Mouse (Mus musculus) inflammation-experienced regulatory T-cells, adult 16 weeks (primary cell): ENCODE results near the gene Lrwd1. TPM values are rescaled to one million over a fixed set of nuclear protein-coding genes. Genes with fewer than 3 reads are reported as not detected.

Experiments used
- polyA plus RNA-seq: library from polyadenylated mRNA; unstranded; fragments of 100-300 nt; shearing (Covaris generic); gene quantifications from one replicate; pipeline ENCODE4 v1.2.1, GENCODE M21; 2017

Gene Lrwd1
- 62.9 TPM for polyA plus RNA-seq

DNA sequence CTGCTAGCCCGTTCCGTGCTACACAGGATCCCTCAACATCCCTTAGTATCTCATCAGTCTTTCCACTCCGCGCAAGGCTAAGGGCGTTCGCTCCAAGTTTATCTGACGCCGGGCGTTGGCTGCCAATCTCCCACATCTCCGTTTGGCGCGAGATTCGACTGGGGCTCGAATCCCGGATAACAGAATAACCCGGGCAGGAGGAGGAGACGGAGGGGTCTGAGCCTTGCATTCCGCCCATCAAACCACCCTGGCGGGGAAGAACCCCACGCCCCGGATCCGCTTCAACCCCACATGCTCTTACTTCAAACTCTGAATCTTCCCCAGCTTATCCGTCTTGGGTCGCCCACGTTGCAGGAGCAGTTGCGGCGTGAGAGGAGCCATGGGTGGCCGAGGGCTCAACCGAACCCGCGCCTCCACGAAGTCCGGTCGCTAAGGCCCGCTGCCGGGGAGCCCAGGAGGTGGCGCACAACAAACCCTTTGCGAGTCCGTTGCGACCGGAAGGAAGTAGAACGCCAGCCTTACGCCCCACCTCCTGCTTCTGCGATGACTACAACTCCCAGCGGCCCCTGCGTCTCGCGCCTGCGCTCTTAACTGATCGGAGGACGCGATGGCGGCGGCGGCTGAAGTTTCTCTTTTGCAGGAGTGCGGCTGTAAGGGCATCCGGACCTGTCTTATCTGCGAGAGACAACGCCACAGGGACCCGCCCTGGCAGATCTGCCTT lies at the start of gene Lrwd1, which contains the start of gene Alkbh4:
Lrwd1 (minus strand) TSS at position 504 of the 721 bp plus-strand sequence.
Alkbh4 (plus strand) TSS at position 576 of the 721 bp plus-strand sequence.

DNA sequence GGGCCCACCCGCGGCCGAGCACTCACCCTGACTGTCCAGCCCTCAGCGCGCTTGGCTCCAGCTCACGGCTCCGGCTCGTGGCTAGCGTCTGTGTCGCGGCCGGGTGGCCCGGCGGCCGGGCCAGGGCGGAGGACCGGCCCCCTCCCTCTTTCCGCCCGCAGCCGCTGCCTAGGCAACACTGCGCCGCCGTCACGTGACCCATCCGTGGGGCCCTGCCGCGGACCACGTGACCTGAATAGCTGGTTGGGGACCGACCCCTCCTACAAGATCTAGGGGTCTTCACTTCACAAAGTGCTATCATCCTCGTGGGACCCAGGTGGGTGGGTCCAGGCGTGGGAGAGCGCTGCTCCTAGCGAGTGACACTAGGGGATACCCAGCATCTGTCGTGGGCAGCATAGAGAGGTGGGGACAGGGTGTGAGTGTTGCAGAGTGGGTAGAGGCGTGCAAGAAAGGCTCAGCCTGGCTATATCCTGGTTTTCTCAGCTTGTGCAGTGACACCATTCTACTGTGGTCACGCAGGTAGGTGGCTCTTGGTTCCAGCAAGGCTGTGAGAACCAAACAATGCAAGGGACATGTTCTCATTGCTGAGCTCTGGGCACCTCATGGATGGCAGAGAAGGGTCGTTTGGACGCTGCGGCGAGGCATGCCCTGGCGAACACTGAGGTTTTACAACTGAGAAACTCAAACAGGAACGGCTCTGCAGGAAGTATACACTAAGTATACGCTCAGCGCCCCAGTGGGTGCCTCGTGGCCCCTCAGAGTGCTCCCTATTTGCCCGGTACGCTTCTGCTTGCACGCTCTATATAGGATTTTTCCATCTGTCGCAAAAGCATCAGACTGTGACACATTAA lies 34.9 kb upstream of the Lrwd1 start, which contains the start of gene Orai2:
Orai2 (minus strand) TSS at position 202 of the 851 bp plus-strand sequence.

DNA sequence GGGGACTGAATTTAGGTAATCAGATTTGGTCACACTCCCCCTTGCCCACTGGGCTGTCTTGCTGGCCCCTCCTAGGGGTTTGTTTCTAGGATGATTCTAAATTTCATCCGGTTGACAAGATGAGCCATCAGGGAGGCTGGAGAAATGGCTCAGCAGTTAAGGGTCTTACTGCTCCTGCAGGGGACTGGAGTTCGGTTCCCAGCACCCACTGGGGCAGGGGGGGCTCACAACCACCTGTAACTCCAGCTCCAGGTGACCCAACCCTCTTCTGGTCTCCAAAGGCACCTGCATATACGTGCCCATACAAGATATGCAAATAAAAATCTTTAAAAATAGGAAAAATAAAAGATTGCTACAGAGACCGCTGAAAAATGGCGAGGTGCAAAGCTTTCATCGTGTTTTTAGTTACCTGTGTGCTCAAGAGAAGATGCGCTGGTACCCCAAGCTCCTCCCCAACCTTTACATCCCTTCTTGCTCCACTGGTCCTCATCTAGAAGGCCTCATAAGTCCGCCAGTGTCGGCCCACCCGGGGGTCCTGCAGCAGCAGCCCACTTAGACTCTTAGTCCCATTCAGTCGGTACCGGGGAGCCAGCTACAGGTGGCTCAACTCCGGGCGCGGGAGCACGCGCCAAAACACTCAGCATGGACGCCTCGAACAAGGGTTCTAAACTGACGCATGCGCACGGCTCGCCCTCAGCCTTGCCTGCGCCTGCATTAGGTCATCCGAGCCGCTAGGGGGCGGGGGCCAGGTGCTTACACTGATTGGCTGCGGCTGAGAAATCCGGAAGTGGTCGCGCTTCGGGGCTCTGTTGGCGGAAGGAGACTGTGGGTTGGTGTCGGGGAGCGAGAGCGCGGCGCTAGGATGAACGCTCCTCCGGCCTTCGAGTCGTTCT lies 19.7 kb downstream of the Lrwd1 start, which contains the start of gene Polr2j:
Polr2j (plus strand) TSS at position 741 of the 893 bp plus-strand sequence.

DNA sequence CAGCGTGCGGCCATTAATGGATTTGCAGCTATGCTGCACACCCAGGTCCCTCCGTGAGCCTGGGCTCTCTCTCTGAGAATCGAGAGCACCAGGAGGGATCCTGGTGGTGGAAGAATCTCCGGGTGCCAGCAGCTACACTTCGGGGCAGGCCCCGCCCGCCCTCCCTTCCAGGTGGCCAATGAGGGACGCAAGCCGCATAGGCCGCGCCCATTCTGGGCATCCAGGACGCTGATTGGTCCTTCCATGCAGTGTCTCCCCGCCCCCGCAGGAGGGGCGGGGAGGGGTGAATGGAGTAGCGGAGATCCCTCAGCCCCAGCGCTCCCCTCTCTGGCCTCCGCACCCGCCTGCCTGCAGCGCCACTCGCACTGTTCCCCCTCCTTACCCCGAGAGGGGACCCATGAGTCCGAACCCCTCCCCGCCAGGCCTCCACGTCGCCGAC lies 52.2 kb downstream of the Lrwd1 start, which contains the start of gene Rasa4:
Rasa4 (plus strand) TSS at position 248 of the 439 bp plus-strand sequence.

Other genes starting within 250 kb of the Lrwd1 start
- 1.6 TPM for gene Hspb1, start 248.2 kb downstream of the Lrwd1 start, polyA plus RNA-seq
- 65.2 TPM for gene Ywhag, start 201.5 kb downstream of the Lrwd1 start, polyA plus RNA-seq
- gene Ssc4d, start 161.5 kb downstream of the Lrwd1 start, polyA plus RNA-seq: 1.1 TPM
- not detected for gene Zp3, start 156.0 kb downstream of the Lrwd1 start, polyA plus RNA-seq
- 25.0 TPM for gene Dtx2, start 141.3 kb downstream of the Lrwd1 start, polyA plus RNA-seq
- gene Upk3b, start 97.6 kb downstream of the Lrwd1 start, polyA plus RNA-seq: not detected
- not detected for gene Upk3bl, start 81.6 kb downstream of the Lrwd1 start, polyA plus RNA-seq
- gene Rasa4, start 52.2 kb downstream of the Lrwd1 start, polyA plus RNA-seq: 2.5 TPM
- 171 TPM for gene Polr2j, start 19.4 kb downstream of the Lrwd1 start, polyA plus RNA-seq
- gene Alkbh4, start 72 bp upstream of the Lrwd1 start, polyA plus RNA-seq: 81.7 TPM
- 94.8 TPM for gene Orai2, start 34.6 kb upstream of the Lrwd1 start, polyA plus RNA-seq
- gene Prkrip1, start 62.9 kb upstream of the Lrwd1 start, polyA plus RNA-seq: 43.9 TPM
- gene Sh2b2, start 110.5 kb upstream of the Lrwd1 start, polyA plus RNA-seq: 0.17 TPM